Mouse (Mus musculus) MEL (cell line): ENCODE measurements at regions not wholly inside any gene's neighbourhood (a gene's known extent, or its start where the extent isn't known, plus 50 kb on each side); places are given as distances from the start of the nearest gene placed in this dataset.
A peak's percentile ranks its signal among the peaks of the same experiment; 100 is the strongest.

Experiments
- DNase-seq: peaks from one replicate; pipeline ENCODE4 v3.0.0; 2011; ENCODE audit warnings: low read depth, low spot score
- H3K27ac ChIP-seq: 2 replicates; pipeline ENCODE4 v1.5.1; 2012; ENCODE audit warnings: low read depth, mild to moderate bottlenecking, control low read depth, low read length, moderate library complexity; ENCODE audit not compliant: control insufficient read depth
- H3K27me3 ChIP-seq, 2 experiments: fragments of 150-350 bp in 1 of 2; sonication (generic) in 1 of 2; 2 replicates each; pipeline ENCODE4 v1.6.1; 2012; ENCODE audit warnings: low read length in 2 of 2, mild to moderate bottlenecking in 2 of 2, improper control_type of control experiment in 1 of 2, moderate library complexity in 1 of 2; ENCODE audit not compliant: insufficient read depth in 2 of 2, control insufficient read depth in 1 of 2
- H3K36me3 ChIP-seq, 2 experiments: 2 replicates each; pipeline ENCODE4 v1.6.1; 2012 to 2014; ENCODE audit warnings: low read length in 2 of 2, improper control_type of control experiment in 1 of 2, inconsistent platforms in 1 of 2, mild to moderate bottlenecking in 1 of 2; ENCODE audit not compliant: insufficient read depth in 2 of 2, control insufficient read depth in 1 of 2
- H3K4me1 ChIP-seq, 2 experiments: fragments of 150-350 bp in 1 of 2; sonication (generic) in 1 of 2; 2 replicates each; pipeline ENCODE4 v1.6.1; 2012; ENCODE audit warnings: low read length in 2 of 2, improper control_type of control experiment in 1 of 2, mild to moderate bottlenecking in 1 of 2; ENCODE audit not compliant: insufficient read depth in 2 of 2, control insufficient read depth in 1 of 2
- H3K4me3 ChIP-seq, 2 experiments: fragments of 150-350 bp in 1 of 2; sonication (generic) in 1 of 2; 2 replicates each; pipeline ENCODE4 v1.5.1; 2012; ENCODE audit warnings: low read depth in 2 of 2, low read length in 2 of 2, mild to moderate bottlenecking in 2 of 2, moderate library complexity in 2 of 2, control low read depth in 1 of 2, improper control_type of control experiment in 1 of 2; ENCODE audit not compliant: control insufficient read depth in 1 of 2, insufficient read depth in 1 of 2
- H3K79me2 ChIP-seq: 2 replicates; pipeline ENCODE4 v1.6.1; 2012; ENCODE audit warnings: mild to moderate bottlenecking, low read length, moderate library complexity; ENCODE audit not compliant: control insufficient read depth, poor library complexity, insufficient read depth
- H3K9ac ChIP-seq: 2 replicates; pipeline ENCODE4 v1.6.1; 2012; ENCODE audit warnings: low read depth, mild to moderate bottlenecking, control low read depth, low read length, moderate library complexity; ENCODE audit not compliant: control insufficient read depth, poor library complexity, severe bottlenecking
- H3K9me3 ChIP-seq: fragments of 150-350 bp; sonication (generic); replicated peaks from 2 replicates; pipeline ENCODE4 v1.6.1; 2012; ENCODE audit warnings: mild to moderate bottlenecking, low read length, improper control_type of control experiment, moderate library complexity; ENCODE audit not compliant: insufficient read depth
- CHD1 ChIP-seq: IDR thresholded peaks from 2 replicates; pipeline ENCODE4 v1.6.1; 2012; ENCODE audit warnings: low read depth, mild to moderate bottlenecking, inconsistent platforms, low read length, improper control_type of control experiment
- E2F4 ChIP-seq: IDR thresholded peaks from 2 replicates; pipeline ENCODE4 v1.6.1; 2011; ENCODE audit warnings: low read depth, low read length, improper control_type of control experiment, borderline replicate concordance
- ELF1 ChIP-seq: IDR thresholded peaks from 2 replicates; pipeline ENCODE4 v1.6.1; 2014; ENCODE audit warnings: low read depth, mild to moderate bottlenecking, inconsistent platforms, low read length, improper control_type of control experiment, moderate library complexity
- GABPA ChIP-seq: IDR thresholded peaks from 2 replicates; pipeline ENCODE4 v1.6.1; 2012; ENCODE audit warnings: low read depth, mild to moderate bottlenecking, inconsistent platforms, low read length, improper control_type of control experiment, moderate library complexity
- GATA1 ChIP-seq: IDR thresholded peaks from 2 replicates; pipeline ENCODE4 v1.6.1; 2011; ENCODE audit warnings: low read depth, low read length, improper control_type of control experiment
- JUND ChIP-seq: IDR thresholded peaks from 2 replicates; pipeline ENCODE4 v1.6.1; 2011; ENCODE audit warnings: low read depth, mild to moderate bottlenecking, improper control_type of control experiment, low read length
- MAFK ChIP-seq: IDR thresholded peaks from 2 replicates; pipeline ENCODE4 v1.6.1; 2011; ENCODE audit warnings: low read depth, mild to moderate bottlenecking, low read length, improper control_type of control experiment, borderline replicate concordance
- MAZ ChIP-seq: IDR thresholded peaks from 2 replicates; pipeline ENCODE4 v1.6.1; 2012; ENCODE audit warnings: low read depth, mild to moderate bottlenecking, inconsistent platforms, low read length, improper control_type of control experiment
- MEF2A ChIP-seq: IDR thresholded peaks from 2 replicates; pipeline ENCODE4 v1.6.1; 2014; ENCODE audit warnings: low read depth, mild to moderate bottlenecking, inconsistent platforms, low read length, improper control_type of control experiment; ENCODE audit not compliant: poor library complexity, insufficient replicate concordance, severe bottlenecking; ENCODE audit errors: extremely low read depth
- MYB ChIP-seq: IDR thresholded peaks from 2 replicates; pipeline ENCODE4 v1.6.1; 2011; ENCODE audit warnings: mild to moderate bottlenecking, low read depth, low read length, improper control_type of control experiment
- MYC ChIP-seq: IDR thresholded peaks from 2 replicates; pipeline ENCODE4 v1.6.1; 2011; ENCODE audit warnings: low read depth, mild to moderate bottlenecking, low read length, improper control_type of control experiment, moderate library complexity
- RAD21 ChIP-seq: IDR thresholded peaks from 2 replicates; pipeline ENCODE4 v1.6.1; 2011; ENCODE audit warnings: mild to moderate bottlenecking, low read depth, low read length, improper control_type of control experiment
- TBP ChIP-seq: IDR thresholded peaks from 2 replicates; pipeline ENCODE4 v1.8.0; 2011; ENCODE audit warnings: low read depth, low read length, improper control_type of control experiment
- UBTF ChIP-seq: IDR thresholded peaks from 2 replicates; pipeline ENCODE4 v1.6.1; 2012; ENCODE audit warnings: low read depth, mild to moderate bottlenecking, inconsistent platforms, low read length, improper control_type of control experiment, moderate library complexity, borderline replicate concordance; ENCODE audit not compliant: insufficient read depth
- ZC3H11A ChIP-seq: IDR thresholded peaks from 2 replicates; pipeline ENCODE4 v1.6.1; 2012; ENCODE audit warnings: low read depth, mild to moderate bottlenecking, inconsistent platforms, low read length, improper control_type of control experiment
- ZKSCAN1 ChIP-seq: IDR thresholded peaks from 2 replicates; pipeline ENCODE4 v1.6.1; 2012; ENCODE audit warnings: low read depth, mild to moderate bottlenecking, inconsistent platforms, low read length, improper control_type of control experiment, moderate library complexity
- ZMIZ1 ChIP-seq: IDR thresholded peaks from 2 replicates; pipeline ENCODE4 v1.6.1; 2012; ENCODE audit warnings: low read depth, mild to moderate bottlenecking, inconsistent platforms, low read length, improper control_type of control experiment, moderate library complexity
- ZNF384 ChIP-seq: IDR thresholded peaks from 2 replicates; pipeline ENCODE4 v1.6.1; 2012; ENCODE audit warnings: low read depth, mild to moderate bottlenecking, inconsistent platforms, low read length, improper control_type of control experiment

GRCm38 (mm10) chr9:41212943-41213529 lies 51.5 kb upstream of the Ubash3b start:
- peaks cover 0 to 2% of the 10 kb centered on the region in 2 experiments; a peak in 1 of 4 replicates for H3K36me3 ChIP-seq
- peaks cover 6 to 9% of the 10 kb centered on the region in 2 experiments; a peak in 3 of 4 replicates for H3K4me1 ChIP-seq
- H3K9me3 ChIP-seq = no peaks in the 10 kb centered on the region
- no peaks in the 10 kb centered on the region; a peak in 1 of 4 replicates for H3K27me3 ChIP-seq
- H3K27ac ChIP-seq = no peak overlapping the region
- no peak overlapping the region for H3K4me3 ChIP-seq
- no peak for TF ChIP-seq GATA1
- no peak for TF ChIP-seq UBTF
- no peak for TF ChIP-seq RAD21
- no peak for TF ChIP-seq ZC3H11A
- no peak for TF ChIP-seq MYB
- no peak for TF ChIP-seq GABPA
- no peak for TF ChIP-seq CHD1
- no peak for TF ChIP-seq ZKSCAN1
- TF ChIP-seq ELF1 = no peak
- TF ChIP-seq TBP = no peak
- TF ChIP-seq MYC = no peak
- no peak for TF ChIP-seq E2F4
- no peak for TF ChIP-seq MAZ
- no peak for TF ChIP-seq MEF2A
- TF ChIP-seq ZMIZ1 = no peak
- no peak for TF ChIP-seq ZNF384
- DNase-seq = no peak
- H3K79me2 ChIP-seq = no peaks in the 10 kb centered on the region
- H3K9ac ChIP-seq = no peak overlapping the region

DNA sequence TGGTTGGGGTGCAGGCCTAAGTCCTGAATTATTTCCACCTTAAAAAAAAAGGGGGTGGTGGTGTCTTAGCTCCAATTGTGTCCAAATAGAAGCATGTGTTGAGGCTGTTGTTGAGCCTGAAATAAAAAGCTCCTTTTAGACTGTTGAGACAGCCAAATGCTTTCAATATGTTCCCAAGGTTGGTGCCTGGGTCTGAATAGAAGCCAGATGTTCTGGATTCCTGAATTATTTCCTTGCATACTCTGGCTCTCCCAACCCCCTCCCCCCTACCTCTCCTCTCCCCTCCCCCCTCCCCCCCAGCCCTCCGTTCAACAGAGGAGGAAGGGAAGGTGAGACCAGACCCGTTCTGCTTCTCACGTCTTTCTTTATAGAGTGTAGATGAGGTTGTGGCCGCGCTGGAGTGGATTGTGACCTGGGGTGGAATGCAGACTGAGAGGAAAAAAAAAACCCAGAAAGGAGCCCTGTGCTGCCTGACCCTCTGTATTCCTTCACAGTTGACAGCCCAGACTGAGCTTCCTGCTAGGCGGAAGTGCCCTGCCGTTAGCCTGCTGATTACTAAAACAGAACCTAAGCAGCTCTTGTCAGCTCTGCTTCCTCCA lies 50.9 kb upstream of the Ubash3b start:
- TF ChIP-seq MAFK (no peak), UBTF (no peak), ZMIZ1 (no peak), JUND (no peak), ZNF384 (peak; percentile 49; the same call in 1 of the 2 replicates)
- TF ChIP-seq, all 39 proteins: peak for 1
- Histone ChIP-seq H3K36me3 (peaks cover 0 to 2% of the 10 kb centered on the region in 2 experiments; a peak in 1 of 4 replicates), H3K27me3 (no peaks in the 10 kb centered on the region), H3K9me3 (no peaks in the 10 kb centered on the region), H3K4me3 (no peak overlapping the region), H3K79me2 (no peaks in the 10 kb centered on the region), H3K4me1 (peaks cover 6 to 9% of the 10 kb centered on the region in 2 experiments; a peak in 3 of 4 replicates), H3K27ac (no peak overlapping the region), H3K9ac (no peak overlapping the region; the same call in 1 of the 2 replicates)
- peak; percentile 34 for DNase-seq
